Mouse (Mus musculus): ENCODE measurements around the gene Sh3tc1. TPM values are rescaled to one million over a fixed set of nuclear protein-coding genes. Genes with fewer than 3 reads are reported as not detected.
A peak's percentile ranks its signal among the peaks of the same experiment; 100 is the strongest.

The Sh3tc1 gene
- polyA plus RNA-seq, 1 experiment from 2014 or later, result 6.5 TPM

- no peak overlapping the region for H3K27ac ChIP-seq
- 57% methylated on average over 9 of the region's 9 CpGs for WGBS
- ATAC-seq (ENCODE audit: insufficient read depth, low FRiP score, low read depth), result peak; percentile 31; the same call in 1 of the 2 replicates
These were observed 85.9 kb downstream of the Sh3tc1 start for GRCm38 (mm10) chr5:35653743-35654395.

GRCm38 (mm10) chr5:35652872-35653271 is 86.9 kb downstream of the Sh3tc1 start:
- Histone ChIP-seq H3K4me1 (0 out of 2 replicates have a peak, but pooled peaks cover under 1% of the 10 kb centered on the region), H3K9ac (no peak overlapping the region), H3K4me3 (replicated peaks) (no peak overlapping the region), H3K4me2 (no peak overlapping the region), H3K27ac (no peak overlapping the region), H3K36me3 (no peaks in the 10 kb centered on the region; the same call in 1 of the 2 replicates), H3K9me3 (no peaks in the 10 kb centered on the region), H3K27me3 (replicated peaks) (no peaks in the 10 kb centered on the region)
- WGBS, result 86% methylated on average over 13 of the region's 13 CpGs
- ATAC-seq (ENCODE audit: insufficient read depth, low FRiP score, low read depth), result no peak

More at GRCm38 (mm10) chr5:35653743-35654395, 85.9 kb downstream of the Sh3tc1 start:
- H3K4me2 ChIP-seq, result no peak overlapping the region
- no peaks in the 10 kb centered on the region; the same call in 1 of the 2 replicates for H3K36me3 ChIP-seq
- no peaks in the 10 kb centered on the region for H3K9me3 ChIP-seq
- H3K4me3 ChIP-seq (replicated peaks), result no peak overlapping the region
- no peaks in the 10 kb centered on the region for H3K4me1 ChIP-seq
- no peaks in the 10 kb centered on the region for H3K27me3 ChIP-seq (replicated peaks)
- H3K9ac ChIP-seq, result no peak overlapping the region

GRCm38 (mm10) chr5:35652319-35652718 is 87.5 kb downstream of the Sh3tc1 start:
- Histone ChIP-seq H3K36me3 (no peaks in the 10 kb centered on the region; the same call in 1 of the 2 replicates), H3K9ac (no peak overlapping the region), H3K4me2 (no peak overlapping the region), H3K4me3 (replicated peaks) (no peak overlapping the region), H3K27ac (no peak overlapping the region), H3K4me1 (0 out of 2 replicates have a peak, but pooled peaks cover 6% of the 10 kb centered on the region), H3K9me3 (no peaks in the 10 kb centered on the region), H3K27me3 (replicated peaks) (no peaks in the 10 kb centered on the region)
- ATAC-seq (ENCODE audit: insufficient read depth, low FRiP score, low read depth), result no peak
- WGBS, result 72% methylated on average over 3 of the region's 3 CpGs

GRCm38 (mm10) chr5:35648230-35648629 is 91.6 kb downstream of the Sh3tc1 start:
- peaks cover 25% of the 10 kb centered on the region for H3K4me1 ChIP-seq
- WGBS, result 42% methylated on average over 2 of the region's 2 CpGs
- H3K9ac ChIP-seq, result no peak overlapping the region
- H3K4me3 ChIP-seq (replicated peaks), result no peak overlapping the region
- H3K27ac ChIP-seq, result no peak overlapping the region
- no peak overlapping the region for H3K4me2 ChIP-seq
- ATAC-seq (ENCODE audit: insufficient read depth, low FRiP score, low read depth), result no peak
- no peaks in the 10 kb centered on the region; the same call in 1 of the 2 replicates for H3K36me3 ChIP-seq
- no peaks in the 10 kb centered on the region for H3K27me3 ChIP-seq (replicated peaks)
- no peaks in the 10 kb centered on the region for H3K9me3 ChIP-seq

- no peaks in the 10 kb centered on the region for H3K9me3 ChIP-seq
- no peak overlapping the region for H3K4me2 ChIP-seq
- no peak for ATAC-seq (ENCODE audit: insufficient read depth, low FRiP score, low read depth)
- H3K4me1 ChIP-seq, result peaks cover 30% of the 10 kb centered on the region
- WGBS, result 44% methylated on average over 4 of the region's 4 CpGs
- no peaks in the 10 kb centered on the region; the same call in 1 of the 2 replicates for H3K36me3 ChIP-seq
- no peaks in the 10 kb centered on the region for H3K27me3 ChIP-seq (replicated peaks)
- no peak overlapping the region for H3K9ac ChIP-seq
- H3K27ac ChIP-seq, result peak overlapping the region; percentile 46
- H3K4me3 ChIP-seq (replicated peaks), result no peak overlapping the region
These were observed 92.2 kb downstream of the Sh3tc1 start for GRCm38 (mm10) chr5:35647562-35647961.

Other genes with a start within 250 kb of the Sh3tc1 start
- 8.3 and 10.8 TPM in 2 replicates for gene Cpz, start 214.3 kb downstream of the Sh3tc1 start, polyA plus RNA-seq (2015; fragmentation: Nextera tagmentation; extraction: Ambion mirVana)
- 7.4 and 7.7 TPM in 2 replicates for gene Trmt44, start 164.9 kb downstream of the Sh3tc1 start, polyA plus RNA-seq (2015; fragmentation: Nextera tagmentation; extraction: Ambion mirVana)
- 12.3 and 13.2 TPM in 2 replicates for gene Acox3, start 156.9 kb downstream of the Sh3tc1 start, polyA plus RNA-seq (2015; fragmentation: Nextera tagmentation; extraction: Ambion mirVana)
- 54.7 and 54.9 TPM in 2 replicates for gene Htra3, start 60.2 kb downstream of the Sh3tc1 start, polyA plus RNA-seq (2015; fragmentation: Nextera tagmentation; extraction: Ambion mirVana)
- 2.8 and 3.4 TPM in 2 replicates for gene Ablim2, start 17.9 kb upstream of the Sh3tc1 start, polyA plus RNA-seq (2015; fragmentation: Nextera tagmentation; extraction: Ambion mirVana)
- gene Afap1, start 153.3 kb upstream of the Sh3tc1 start, polyA plus RNA-seq (2015; fragmentation: Nextera tagmentation; extraction: Ambion mirVana), result 18.2 and 20.9 TPM in 2 replicates

Measured in stomach, embryonic 15.5 days (tissue).